Mouse (Mus musculus) embryonic facial prominence, embryonic 11.5 days (tissue): ENCODE measurements around the gene Kctd2. TPM values are rescaled to one million over a fixed set of nuclear protein-coding genes. Genes with fewer than 3 reads are reported as not detected.
"Not testable (repeated sequence)": the region's sequence is repeated elsewhere in the genome, so short reads cannot be mapped to it uniquely, and the experiment has no call there.

Source experiments
- ATAC-seq: fragments of 200-750 bp; cut with Nextera tagmentation; replicated peaks from 2 replicates; pipeline ENCODE4 v1.8.0; 2017; ENCODE audit warnings: low read depth; ENCODE audit not compliant: insufficient number of reproducible peaks, low FRiP score, low TSS enrichment
- DNase-seq: peaks from one replicate; pipeline ENCODE4 v3.0.0-alpha.2; 2015; ENCODE audit warnings: low spot score
- H3K27ac ChIP-seq: fragments of 300-500 bp; sonication (generic); replicated peaks from 2 replicates; pipeline ENCODE4 v1.5.1; 2014; ENCODE audit warnings: mild to moderate bottlenecking, low read depth, low read length, control low read depth
- H3K27me3 ChIP-seq: fragments of 300-500 bp; sonication (generic); 2 replicates; pipeline ENCODE4 v1.6.1; 2014; ENCODE audit warnings: mild to moderate bottlenecking, low read length, moderate library complexity, mixed read lengths; ENCODE audit not compliant: control insufficient read depth, insufficient read depth
- H3K36me3 ChIP-seq: fragments of 300-500 bp; sonication (generic); replicated peaks from 2 replicates; pipeline ENCODE4 v1.6.1; 2014; ENCODE audit warnings: low read depth, mild to moderate bottlenecking, low read length, moderate library complexity, mixed read lengths; ENCODE audit not compliant: control insufficient read depth, insufficient read depth
- H3K4me1 ChIP-seq: fragments of 300-500 bp; sonication (generic); 2 replicates; pipeline ENCODE4 v1.6.1; 2014; ENCODE audit warnings: low read length, mixed read lengths; ENCODE audit not compliant: control insufficient read depth, insufficient read depth
- H3K4me2 ChIP-seq: fragments of 300-500 bp; sonication (generic); 2 replicates; pipeline ENCODE4 v1.6.1; 2014; ENCODE audit warnings: low read depth, mild to moderate bottlenecking, control low read depth, low read length, moderate library complexity
- H3K4me3 ChIP-seq: fragments of 300-500 bp; sonication (generic); 2 replicates; pipeline ENCODE4 v1.5.1; 2014; ENCODE audit warnings: low read depth, low read length, control low read depth
- H3K9ac ChIP-seq: fragments of 300-500 bp; sonication (generic); replicated peaks from 2 replicates; pipeline ENCODE4 v1.6.1; 2014; ENCODE audit warnings: mild to moderate bottlenecking, control low read depth, low read length
- H3K9me3 ChIP-seq: fragments of 300-500 bp; sonication (generic); replicated peaks from 2 replicates; pipeline ENCODE4 v1.6.1; 2016; ENCODE audit warnings: mild to moderate bottlenecking, low read length, inconsistent platforms, mixed read lengths; ENCODE audit not compliant: control insufficient read depth
- WGBS: fragments of 180-500 bp; shearing (Covaris S2); extraction: QIAGEN DNeasy Blood & Tissue Kit; methylation state at CpG from one replicate; pipeline ENCODE4 v1.1.7; 2014; 5-methylcytosine and 5-hydroxymethylcytosine counted together
- polyA plus RNA-seq: library from polyadenylated mRNA; unstranded; fragments of >200 nt; fragmentation: Nextera tagmentation; extraction: Ambion mirVana; gene quantifications from 2 replicates; pipeline ENCODE4 v1.2.1, GENCODE M21; 2014

The Kctd2 gene
- polyA plus RNA-seq, 1 experiment from 2014 or later: 21.0 TPM

- WGBS: 81% methylated on average over 16 of the region's 16 CpGs
- Histone ChIP-seq H3K4me2 (no peak overlapping the region), H3K4me3 (no peak overlapping the region), H3K9ac (no peak overlapping the region), H3K4me1 (peaks cover 2% of the 10 kb centered on the region; the same call in 1 of the 2 replicates), H3K27ac (no peak overlapping the region), H3K9me3 (no peaks in the 10 kb centered on the region), H3K27me3 (no peaks in the 10 kb centered on the region), H3K36me3 (no peaks in the 10 kb centered on the region)
- DNase-seq: no peak
- no peak for ATAC-seq
Observed at GRCm38 (mm10) chr11:115448075-115448474, 28.1 kb downstream of the Kctd2 start.

GRCm38 (mm10) chr11:115448998-115449397, 29.1 kb downstream of the Kctd2 start:
- H3K9ac ChIP-seq: no peak overlapping the region
- H3K27ac ChIP-seq: no peak overlapping the region
- ATAC-seq (no peak), DNase-seq (no peak)
- no peaks in the 10 kb centered on the region for H3K27me3 ChIP-seq
- H3K4me2 ChIP-seq: no peak overlapping the region
- peaks cover 2% of the 10 kb centered on the region; the same call in 1 of the 2 replicates for H3K4me1 ChIP-seq
- no peak overlapping the region for H3K4me3 ChIP-seq
- H3K36me3 ChIP-seq: no peaks in the 10 kb centered on the region
- WGBS: 24% methylated on average over 7 of the region's 7 CpGs
- H3K9me3 ChIP-seq: no peaks in the 10 kb centered on the region

GRCm38 (mm10) chr11:115450176-115450575, 30.2 kb downstream of the Kctd2 start:
- no peak for ATAC-seq
- no peaks in the 10 kb centered on the region for H3K9me3 ChIP-seq
- no peak overlapping the region for H3K9ac ChIP-seq
- no peak for DNase-seq
- H3K36me3 ChIP-seq: no peaks in the 10 kb centered on the region
- no peak overlapping the region for H3K27ac ChIP-seq
- 0 out of 2 replicates have a peak, but pooled peaks cover 2% of the 10 kb centered on the region for H3K4me1 ChIP-seq
- WGBS: 89% methylated on average over 7 of the region's 7 CpGs
- no peak overlapping the region for H3K4me3 ChIP-seq
- H3K27me3 ChIP-seq: no peaks in the 10 kb centered on the region
- H3K4me2 ChIP-seq: no peak overlapping the region

GRCm38 (mm10) chr11:115451781-115452241, 31.9 kb downstream of the Kctd2 start:
- ATAC-seq (no peak), DNase-seq (no peak)
- H3K27me3 ChIP-seq: no peaks in the 10 kb centered on the region
- 86% methylated on average over 8 of the region's 8 CpGs for WGBS
- no peak overlapping the region for H3K9ac ChIP-seq
- no peaks in the 10 kb centered on the region for H3K36me3 ChIP-seq
- 0 out of 2 replicates have a peak, but pooled peaks cover under 1% of the 10 kb centered on the region for H3K4me1 ChIP-seq
- no peaks in the 10 kb centered on the region for H3K9me3 ChIP-seq
- no peak overlapping the region for H3K4me3 ChIP-seq
- H3K27ac ChIP-seq: no peak overlapping the region
- no peak overlapping the region for H3K4me2 ChIP-seq

GRCm38 (mm10) chr11:115452281-115452860, 32.4 kb downstream of the Kctd2 start:
- Histone ChIP-seq H3K27ac (no peak overlapping the region), H3K4me2 (no peak overlapping the region), H3K9me3 (no peaks in the 10 kb centered on the region), H3K36me3 (no peaks in the 10 kb centered on the region), H3K27me3 (no peaks in the 10 kb centered on the region), H3K4me3 (no peak overlapping the region), H3K4me1 (no peaks in the 10 kb centered on the region), H3K9ac (no peak overlapping the region)
- 83% methylated on average over 7 of the region's 7 CpGs for WGBS
- DNase-seq (no peak), ATAC-seq (no peak)

- no peak overlapping the region for H3K9ac ChIP-seq
- no peaks in the 10 kb centered on the region for H3K9me3 ChIP-seq
- no peaks in the 10 kb centered on the region for H3K4me1 ChIP-seq
- no peak overlapping the region for H3K27ac ChIP-seq
- no peaks in the 10 kb centered on the region for H3K27me3 ChIP-seq
- H3K4me3 ChIP-seq: no peak overlapping the region
- DNase-seq (no peak), ATAC-seq (no peak)
- 65% methylated on average over 4 of the region's 4 CpGs for WGBS
- H3K36me3 ChIP-seq: no peaks in the 10 kb centered on the region
- H3K4me2 ChIP-seq: no peak overlapping the region
Observed at GRCm38 (mm10) chr11:115453306-115453705, 33.4 kb downstream of the Kctd2 start.

GRCm38 (mm10) chr11:115454822-115455221, 34.9 kb downstream of the Kctd2 start:
- not testable (repeated sequence) for H3K4me3 ChIP-seq, ATAC-seq, H3K9ac ChIP-seq, H3K27me3 ChIP-seq, H3K9me3 ChIP-seq, H3K4me1 ChIP-seq, H3K4me2 ChIP-seq, DNase-seq, H3K36me3 ChIP-seq, H3K27ac ChIP-seq
- 83% methylated on average over 6 of the region's 6 CpGs for WGBS

- ATAC-seq (no peak), DNase-seq (no peak)
- Histone ChIP-seq H3K27me3 (no peaks in the 10 kb centered on the region), H3K27ac (no peak overlapping the region), H3K9me3 (no peaks in the 10 kb centered on the region), H3K36me3 (no peaks in the 10 kb centered on the region), H3K4me3 (no peak overlapping the region), H3K4me2 (no peak overlapping the region), H3K9ac (no peak overlapping the region), H3K4me1 (no peaks in the 10 kb centered on the region)
- WGBS: 88% methylated on average over 15 of the region's 15 CpGs
Observed at GRCm38 (mm10) chr11:115455619-115456018, 35.7 kb downstream of the Kctd2 start.
